3 mouse cellular contexts compared by ENCODE assay signal in the genomic region with DNA sequence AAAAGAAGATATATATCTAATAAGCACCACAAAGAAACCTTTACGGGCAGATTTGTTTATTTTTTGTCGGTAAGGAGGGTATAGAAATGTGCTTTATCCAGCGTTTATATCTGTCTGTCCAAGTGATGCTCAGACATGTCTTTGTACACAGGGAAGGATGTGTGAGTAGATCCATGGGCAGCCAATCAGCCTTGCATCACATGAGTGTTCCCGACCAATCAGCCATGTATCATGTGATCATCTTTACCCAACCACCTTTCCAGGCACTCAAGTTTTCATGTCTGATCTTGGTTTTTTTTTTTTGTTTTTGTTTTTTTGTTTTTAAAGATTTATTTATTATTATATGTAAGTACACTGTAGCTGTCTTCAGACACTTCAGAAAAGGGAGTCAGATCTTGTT.
TF ChIP-seq lines count a peak whose summit lies in the region.

No protein-coding gene starts in this region.

TF ChIP-seq in C2C12, 6 proteins besides CTCF, POLR2A, EP300 and RAD21:
- no peak for TF ChIP-seq MYOG (IDR thresholded peaks at IDR 0.05; ENCODE audit: control insufficient read depth, extremely low read depth, insufficient read length)
- no peak for TF ChIP-seq CEBPB (IDR thresholded peaks at IDR 0.05; ENCODE audit: low read depth)
- no peak for TF ChIP-seq FOSL1 (IDR thresholded peaks at IDR 0.05; ENCODE audit: insufficient read depth, low read length, poor library complexity, severe bottlenecking)
- no peak for TF ChIP-seq MYOD1 (IDR thresholded peaks at IDR 0.05; ENCODE audit: control insufficient read depth, insufficient read length, low read depth)
- TF ChIP-seq MAX (IDR thresholded peaks at IDR 0.05): no peak
- peak; percentile 81 for TF ChIP-seq USF1 (IDR thresholded peaks at IDR 0.05; ENCODE audit: low read depth)

TF ChIP-seq in CH12.LX, 34 proteins besides CTCF, POLR2A, EP300 and RAD21 (continued from another document):
- TF ChIP-seq MYC (IDR thresholded peaks at IDR 0.05; ENCODE audit: low read depth, low read length): no peak
- TF ChIP-seq USF1 (IDR thresholded peaks at IDR 0.05; ENCODE audit: low read depth, low read length): peak; percentile 34; the same call in 1 of the 2 replicates
TF ChIP-seq in CH12.LX: peak in this region for 2.

TF ChIP-seq in myocyte, 11 proteins besides CTCF, POLR2A, EP300 and RAD21 (continued from another document):
- TF ChIP-seq MYOD1 (IDR thresholded peaks at IDR 0.05; ENCODE audit: control insufficient read depth in 1 of 3, insufficient read length in 2 of 3, low read depth in 2 of 3): no peak
